Mouse (Mus musculus) adrenal gland (tissue): ENCODE measurements around the gene Akr1c14.

Experiments
- intact Hi-C: fragments of 180-260 bp; cut with DNase I; formaldehyde crosslinking; loops from one replicate; pipeline ENCODE4 v1.15.1; 2025

The Akr1c14 gene

GRCm38 (mm10) chr13:4119181-4119904, 70.5 kb downstream of the Akr1c14 start:
- intact Hi-C loops = no loop called here

- intact Hi-C loops = loop anchor here (10.0 kb wide), 2 partner anchors 108 to 482 kb away; partner anchors contain the start of gene Akr1e1
Observed at GRCm38 (mm10) chr13:4123146-4123545, 74.3 kb downstream of the Akr1c14 start.

- intact Hi-C loops = loop anchor here (10.0 kb wide), 2 partner anchors 110 to 480 kb away; partner anchors contain the start of gene Akr1e1
Observed at GRCm38 (mm10) chr13:4124471-4124870, 75.7 kb downstream of the Akr1c14 start.

GRCm38 (mm10) chr13:4125846-4126245, 77.0 kb downstream of the Akr1c14 start:
- intact Hi-C loops = loop anchor here (10.0 kb wide), 2 partner anchors 111 to 479 kb away; partner anchors contain the start of gene Akr1e1

- intact Hi-C loops = loop anchor here (10.0 kb wide), 2 partner anchors 114 to 476 kb away; partner anchors contain the start of gene Akr1e1
Observed at GRCm38 (mm10) chr13:4129100-4129499, 80.3 kb downstream of the Akr1c14 start.

- intact Hi-C loops = loop anchor here (5.0 kb wide), 2 partner anchors 56 to 151 kb away; no protein-coding TSS in a partner anchor
Observed at GRCm38 (mm10) chr13:4131317-4131716, 82.5 kb downstream of the Akr1c14 start.

GRCm38 (mm10) chr13:4131721-4132120, 82.9 kb downstream of the Akr1c14 start:
- intact Hi-C loops = loop anchor here (5.0 kb wide), 2 partner anchors 56 to 151 kb away; no protein-coding TSS in a partner anchor

- intact Hi-C loops = loop anchor here (5.0 kb wide), 2 partner anchors 54 to 149 kb away; no protein-coding TSS in a partner anchor
Observed at GRCm38 (mm10) chr13:4133070-4133469, 84.3 kb downstream of the Akr1c14 start.
